Mouse (Mus musculus) embryonic facial prominence, embryonic 14.5 days (tissue): ENCODE data around the gene Rbm38. TPM values are rescaled to one million over a fixed set of nuclear protein-coding genes. Genes with fewer than 3 reads are reported as not detected.

Experiments
- ATAC-seq: fragments of 200-750 bp; cut with Nextera tagmentation; 2 replicates; pipeline ENCODE4 v1.8.0; 2017; ENCODE audit warnings: low read depth, moderate number of reproducible peaks, moderate TSS enrichment
- DNase-seq: peaks from one replicate; pipeline ENCODE4 v3.0.0-alpha.2; 2015; ENCODE audit warnings: low spot score
- H3K27ac ChIP-seq: fragments of 300-500 bp; sonication (generic); replicated peaks from 2 replicates; pipeline ENCODE4 v1.5.1; 2014; ENCODE audit warnings: low read depth, mild to moderate bottlenecking, low read length, moderate library complexity
- H3K27me3 ChIP-seq: fragments of 300-500 bp; sonication (generic); replicated peaks from 2 replicates; pipeline ENCODE4 v1.6.1; 2014; ENCODE audit warnings: low read length; ENCODE audit not compliant: control insufficient read depth, insufficient read depth
- H3K36me3 ChIP-seq: fragments of 300-500 bp; sonication (generic); 2 replicates; pipeline ENCODE4 v1.6.1; 2014; ENCODE audit warnings: low read length, mixed read lengths; ENCODE audit not compliant: control insufficient read depth, insufficient read depth
- H3K4me1 ChIP-seq: fragments of 300-500 bp; sonication (generic); 2 replicates; pipeline ENCODE4 v1.6.1; 2014; ENCODE audit warnings: antibody characterized with exemption, low read length; ENCODE audit not compliant: control insufficient read depth, insufficient read depth
- H3K4me2 ChIP-seq: fragments of 300-500 bp; sonication (generic); 2 replicates; pipeline ENCODE4 v1.6.1; 2014; ENCODE audit warnings: low read depth, mild to moderate bottlenecking, low read length, moderate library complexity, mixed read lengths
- H3K4me3 ChIP-seq: fragments of 300-500 bp; sonication (generic); 2 replicates; pipeline ENCODE4 v1.5.1; 2014; ENCODE audit warnings: low read depth, mild to moderate bottlenecking, low read length
- H3K9ac ChIP-seq: fragments of 300-500 bp; sonication (generic); 2 replicates; pipeline ENCODE4 v1.6.1; 2014; ENCODE audit warnings: low read depth, mild to moderate bottlenecking, low read length, moderate library complexity, mixed read lengths
- H3K9me3 ChIP-seq: fragments of 300-500 bp; sonication (generic); 2 replicates; pipeline ENCODE4 v1.6.1; 2016; ENCODE audit warnings: low read length; ENCODE audit not compliant: control insufficient read depth
- WGBS: fragments of 180-500 bp; shearing (Covaris S2); extraction: QIAGEN DNeasy Blood & Tissue Kit; methylation state at CpG from one replicate; pipeline ENCODE4 v1.1.7; 2014; 5-methylcytosine and 5-hydroxymethylcytosine counted together
- polyA plus RNA-seq: library from polyadenylated mRNA; unstranded; fragments of >200 nt; fragmentation: Nextera tagmentation; extraction: Ambion mirVana; gene quantifications from 2 replicates; pipeline ENCODE4 v1.2.1, GENCODE M21; 2014

Rbm38 gene
- polyA plus RNA-seq, 1 experiment from 2014 or later: 48.1 TPM

DNA sequence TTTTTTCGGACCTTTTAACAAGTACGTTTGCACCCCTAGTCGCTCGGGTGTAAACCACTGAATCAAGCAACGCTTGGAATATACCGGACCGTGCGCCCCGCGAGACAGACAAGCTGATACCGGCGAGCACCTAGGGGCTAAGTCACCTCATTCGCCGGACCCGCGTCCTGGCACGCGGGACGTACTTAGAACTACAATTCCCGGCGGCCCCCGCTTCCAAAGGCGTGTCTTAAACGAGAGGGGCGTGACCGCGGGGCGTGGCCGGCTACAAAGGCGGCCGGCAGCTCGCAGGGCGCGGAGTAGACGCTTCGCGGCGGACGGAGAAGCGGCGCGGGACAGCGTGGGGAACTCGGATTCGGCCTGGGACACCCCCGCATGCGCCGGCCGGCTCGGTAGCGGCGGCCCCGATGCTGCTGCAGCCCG lies 1.3 kb downstream of the Rbm38 start:
- DNase-seq (peak; percentile 97), ATAC-seq (peak; percentile 78)
- H3K36me3 ChIP-seq: no peaks in the 10 kb centered on the region
- peak overlapping the region; percentile 88 for H3K4me2 ChIP-seq
- H3K4me1 ChIP-seq: peaks cover 30% of the 10 kb centered on the region
- H3K9ac ChIP-seq: peak overlapping the region; percentile 72
- no peaks in the 10 kb centered on the region for H3K9me3 ChIP-seq
- H3K27me3 ChIP-seq: peaks cover 10% of the 10 kb centered on the region; the same call in 1 of the 2 replicates
- under 1% methylated on average over 42 of the region's 54 CpGs for WGBS
- peak overlapping the region; percentile 80 for H3K4me3 ChIP-seq
- peak overlapping the region; percentile 52; the same call in 1 of the 2 replicates for H3K27ac ChIP-seq

DNA sequence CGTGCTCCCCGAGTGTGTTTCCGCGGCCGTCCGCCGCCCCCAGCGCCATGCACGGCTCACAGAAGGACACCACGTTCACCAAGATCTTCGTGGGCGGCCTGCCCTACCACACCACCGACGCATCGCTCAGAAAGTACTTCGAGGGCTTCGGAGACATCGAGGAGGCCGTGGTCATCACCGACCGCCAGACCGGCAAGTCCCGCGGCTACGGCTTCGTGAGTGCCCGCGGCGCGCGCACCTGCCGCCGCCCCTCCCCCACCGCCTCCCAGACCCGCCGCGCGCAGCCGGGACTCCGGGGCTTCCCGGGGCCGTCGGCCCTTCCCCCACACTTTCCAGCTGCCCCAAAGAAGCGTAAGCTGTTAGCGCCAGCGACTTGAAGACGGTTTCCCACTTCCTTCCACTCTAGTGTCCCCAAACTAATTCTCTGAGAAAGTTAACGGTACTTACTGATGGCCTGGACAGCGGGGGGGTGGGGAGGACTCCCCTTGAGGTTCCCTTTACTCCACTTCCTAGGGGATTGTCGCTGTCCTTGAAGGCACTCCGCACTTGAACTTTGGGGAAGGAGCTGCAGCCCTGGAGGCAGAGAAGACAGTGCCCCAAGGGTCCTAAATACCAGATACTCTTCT lies 1.9 kb downstream of the Rbm38 start:
- Histone ChIP-seq H3K36me3 (no peaks in the 10 kb centered on the region), H3K27ac (peak overlapping the region; percentile 52; the same call in 1 of the 2 replicates), H3K9me3 (no peaks in the 10 kb centered on the region), H3K27me3 (peaks cover 10% of the 10 kb centered on the region; the same call in 1 of the 2 replicates), H3K4me3 (peak overlapping the region; percentile 80), H3K4me1 (peaks cover 32% of the 10 kb centered on the region), H3K4me2 (peak overlapping the region; percentile 88), H3K9ac (peak overlapping the region; percentile 72)
- under 1% methylated on average over 39 of the region's 51 CpGs for WGBS
- peak; percentile 54 for DNase-seq
- ATAC-seq: peak; percentile 7

DNA sequence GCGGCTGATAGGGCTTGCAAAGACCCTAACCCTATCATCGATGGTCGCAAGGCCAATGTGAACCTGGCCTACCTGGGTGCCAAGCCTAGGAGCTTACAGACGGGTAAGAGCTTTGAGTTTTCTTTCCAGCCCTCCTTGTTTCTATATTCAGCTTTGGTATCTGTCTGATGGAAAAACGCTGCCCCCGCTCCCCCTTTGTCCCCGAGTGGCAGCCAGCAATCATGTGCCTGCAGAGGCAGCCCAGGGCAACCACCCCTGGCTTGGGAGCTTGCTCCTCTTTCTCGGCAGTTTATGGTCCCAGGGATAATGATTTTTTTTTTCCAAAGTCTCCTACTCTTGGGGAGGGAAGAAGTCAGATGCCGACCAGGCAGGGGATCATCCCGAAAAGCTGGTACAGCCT lies 2.5 kb downstream of the Rbm38 start:
- Histone ChIP-seq H3K4me2 (peak overlapping the region; percentile 88), H3K36me3 (no peaks in the 10 kb centered on the region), H3K9me3 (no peaks in the 10 kb centered on the region), H3K9ac (peak overlapping the region; percentile 72), H3K4me1 (peaks cover 33% of the 10 kb centered on the region), H3K27ac (no peak overlapping the region), H3K27me3 (peaks cover 10% of the 10 kb centered on the region; the same call in 1 of the 2 replicates), H3K4me3 (peak overlapping the region; percentile 80)
- DNase-seq: no peak
- ATAC-seq: no peak
- 27% methylated on average over 10 of the region's 10 CpGs for WGBS

DNA sequence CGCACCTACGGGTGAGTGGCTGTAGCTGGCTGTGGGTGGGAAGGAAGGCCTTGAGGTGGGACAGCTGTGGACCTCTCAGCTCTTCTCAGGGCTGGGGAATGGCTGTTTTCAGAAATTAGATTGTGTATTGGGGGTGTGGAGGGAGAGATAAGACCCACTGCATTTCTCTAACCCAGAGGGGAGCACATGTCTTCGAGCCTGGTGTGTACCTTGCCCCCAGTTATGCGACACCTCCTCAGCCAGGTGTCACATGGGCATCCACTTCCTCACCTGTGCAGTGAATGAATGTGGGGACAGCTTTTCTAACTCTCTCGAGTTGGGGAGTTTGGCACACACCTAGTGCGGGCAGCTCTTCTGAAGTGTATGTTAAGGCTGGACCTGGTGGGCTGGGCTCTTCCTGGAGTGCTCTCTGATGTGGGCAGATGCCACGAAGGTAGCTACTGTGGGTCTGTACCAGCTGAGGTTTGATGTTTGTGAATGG lies 3.1 kb downstream of the Rbm38 start:
- Histone ChIP-seq H3K9ac (peak overlapping the region; percentile 72; the same call in 1 of the 2 replicates), H3K27ac (no peak overlapping the region), H3K27me3 (peaks cover 10% of the 10 kb centered on the region; the same call in 1 of the 2 replicates), H3K9me3 (no peaks in the 10 kb centered on the region), H3K4me1 (peaks cover 33% of the 10 kb centered on the region), H3K36me3 (no peaks in the 10 kb centered on the region), H3K4me3 (peak overlapping the region; percentile 80), H3K4me2 (peak overlapping the region; percentile 88)
- ATAC-seq (no peak), DNase-seq (no peak)
- WGBS: 83% methylated on average over 7 of the region's 7 CpGs

DNA sequence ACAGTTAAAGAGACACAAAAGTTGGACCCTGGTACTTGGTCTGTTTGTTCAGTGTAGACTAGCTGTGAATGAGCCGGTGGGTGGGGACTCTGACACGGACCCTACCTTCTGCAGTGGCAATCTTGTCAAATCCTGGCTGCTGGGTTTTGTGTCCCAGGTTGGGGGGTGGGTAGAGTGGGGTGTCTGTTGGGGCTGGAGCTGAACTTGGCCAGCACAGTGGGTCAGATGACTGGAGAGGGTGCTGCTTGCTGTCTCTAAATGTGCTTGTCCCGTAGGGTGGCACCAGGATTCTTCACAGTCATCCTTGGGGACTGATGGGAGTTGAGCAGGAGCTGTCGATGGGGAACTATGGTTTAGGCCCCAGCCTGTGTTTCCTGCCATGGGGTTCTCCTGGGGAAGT lies 3.7 kb downstream of the Rbm38 start:
- WGBS: 88% methylated on average over 4 of the region's 4 CpGs
- Histone ChIP-seq H3K4me1 (peaks cover 33% of the 10 kb centered on the region), H3K4me3 (peak overlapping the region; percentile 80; the same call in 1 of the 2 replicates), H3K27ac (no peak overlapping the region), H3K4me2 (peak overlapping the region; percentile 88; the same call in 1 of the 2 replicates), H3K9me3 (no peaks in the 10 kb centered on the region), H3K27me3 (peaks cover 10% of the 10 kb centered on the region; the same call in 1 of the 2 replicates), H3K9ac (no peak overlapping the region), H3K36me3 (0 out of 2 replicates have a peak, but pooled peaks cover 4% of the 10 kb centered on the region)
- no peak for DNase-seq
- ATAC-seq: no peak

DNA sequence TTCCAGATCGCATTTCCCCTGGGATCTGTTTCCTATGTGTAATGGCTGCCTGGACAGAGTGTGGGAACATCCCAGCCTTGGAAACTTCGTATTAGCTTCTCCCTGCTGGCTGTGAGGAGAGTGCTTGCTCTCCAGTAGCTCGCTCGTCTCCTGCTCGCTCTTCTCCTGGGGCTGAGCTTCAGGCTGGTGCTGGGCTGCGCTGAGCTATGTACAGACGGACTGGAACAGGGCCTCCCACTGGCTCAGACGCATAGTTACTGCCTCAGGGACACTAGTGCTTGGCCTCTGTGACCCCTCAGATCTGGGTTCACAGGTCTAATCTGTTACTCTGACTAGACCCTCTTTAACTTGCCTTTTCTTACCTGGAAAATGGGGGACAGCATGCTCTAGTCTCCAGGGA lies 4.1 kb downstream of the Rbm38 start:
- peaks cover 10% of the 10 kb centered on the region; the same call in 1 of the 2 replicates for H3K27me3 ChIP-seq
- no peak overlapping the region for H3K4me3 ChIP-seq
- peak overlapping the region; percentile 88 for H3K4me2 ChIP-seq

DNA sequence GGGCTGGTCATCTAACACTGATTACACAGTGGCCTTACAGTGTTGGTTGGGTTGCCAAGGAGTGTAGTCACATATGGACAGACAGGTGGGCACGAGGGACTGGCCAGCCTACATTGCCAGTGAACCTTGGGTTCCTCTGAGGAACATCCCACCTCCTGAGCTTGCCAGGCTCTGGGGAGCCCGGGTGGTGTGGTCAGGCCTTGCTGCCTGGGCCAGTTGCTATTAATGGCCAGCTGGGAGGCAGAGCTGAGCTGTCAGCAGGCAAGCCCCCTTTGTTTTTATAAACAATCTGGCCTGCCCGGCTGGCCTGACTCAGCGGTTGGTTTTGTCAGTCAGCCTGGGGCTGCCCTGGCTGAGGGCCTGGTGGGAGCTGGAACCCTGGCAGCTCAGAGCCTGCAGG lies 4.6 kb downstream of the Rbm38 start:
- 0 out of 2 replicates have a peak overlapping the region, but pooled peaks have one; percentile 37 for H3K9ac ChIP-seq
- peak overlapping the region; percentile 88; the same call in 1 of the 2 replicates for H3K4me2 ChIP-seq

More for the DNA sequence above, 4.1 kb downstream of the Rbm38 start:
- peaks cover 32% of the 10 kb centered on the region for H3K4me1 ChIP-seq
- ATAC-seq (no peak), DNase-seq (no peak)
- 75% methylated on average over 8 of the region's 8 CpGs for WGBS
- H3K36me3 ChIP-seq: 0 out of 2 replicates have a peak, but pooled peaks cover 4% of the 10 kb centered on the region
- no peaks in the 10 kb centered on the region for H3K9me3 ChIP-seq
- no peak overlapping the region for H3K27ac ChIP-seq
- H3K9ac ChIP-seq: no peak overlapping the region

DNA sequence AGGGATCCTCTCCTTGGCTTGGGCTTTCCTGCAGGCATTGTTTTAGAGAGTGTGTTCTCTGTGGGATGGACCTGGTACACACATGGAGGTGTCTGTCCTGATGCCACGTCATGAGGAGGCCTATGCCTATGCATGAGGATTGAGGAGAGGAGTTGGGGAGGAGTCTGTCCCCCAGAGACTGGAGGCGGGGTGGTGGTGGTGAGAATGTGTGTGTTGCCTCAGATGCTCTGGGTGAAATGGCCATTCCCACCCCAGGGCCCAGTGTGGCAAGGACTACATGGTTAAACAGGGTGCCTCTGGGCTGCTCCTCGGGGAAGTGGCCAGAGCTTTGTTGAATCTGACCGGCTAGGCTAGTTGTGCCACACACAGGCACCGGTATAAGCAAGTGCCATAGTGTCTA lies 6.0 kb downstream of the Rbm38 start:
- H3K36me3 ChIP-seq: peaks cover 17% of the 10 kb centered on the region; the same call in 1 of the 2 replicates
- ATAC-seq (0 out of 2 replicates have a peak, but pooled peaks have one; percentile 0), DNase-seq (no peak)
- 0 out of 2 replicates have a peak overlapping the region, but pooled peaks have one; percentile 8 for H3K4me2 ChIP-seq
- no peak overlapping the region for H3K9ac ChIP-seq
- H3K9me3 ChIP-seq: no peaks in the 10 kb centered on the region
- 0 out of 2 replicates have a peak, but pooled peaks cover 3% of the 10 kb centered on the region for H3K27me3 ChIP-seq
- H3K4me3 ChIP-seq: no peak overlapping the region
- H3K27ac ChIP-seq: no peak overlapping the region; the same call in 1 of the 2 replicates
- peaks cover 22% of the 10 kb centered on the region for H3K4me1 ChIP-seq
- WGBS: 71% methylated on average over 5 of the region's 5 CpGs

More for the DNA sequence above, 4.6 kb downstream of the Rbm38 start:
- Histone ChIP-seq H3K4me1 (peaks cover 29% of the 10 kb centered on the region), H3K36me3 (0 out of 2 replicates have a peak, but pooled peaks cover 7% of the 10 kb centered on the region), H3K27ac (no peak overlapping the region), H3K27me3 (peaks cover 10% of the 10 kb centered on the region; the same call in 1 of the 2 replicates), H3K9me3 (no peaks in the 10 kb centered on the region), H3K4me3 (no peak overlapping the region)
- 32% methylated on average over 4 of the region's 4 CpGs for WGBS
- ATAC-seq: no peak; the same call in 1 of the 2 replicates
- peak; percentile 53 for DNase-seq
